Comparison of ENCODE assay signal across 16 mouse cellular contexts in genomic region chr1:94080718-94081117, GRCm38 (mm10). TPM values are rescaled to one million over a fixed set of nuclear protein-coding genes. Genes with fewer than 3 reads are reported as not detected.
A peak's percentile ranks its signal among the peaks of the same experiment; 100 is the strongest.
DNase-seq lines count a peak whose midpoint lies in the region; ATAC-seq and TF ChIP-seq lines count a peak whose summit lies in the region.
"Had no signal": no experiment of that assay in that cellular context is flagged by ENCODE, and none has a peak within 500 bp of the region (broad histone marks: within the 10 kb centered on the region; RNA-seq: fewer than 3 reads in every experiment).

No protein-coding gene starts in this region.

- TF ChIP-seq CTCF in liver, postnatal 0 days (IDR thresholded peaks at IDR 0.05; ENCODE audit: low read depth), result no peak

- H3K4me3 ChIP-seq in forebrain, embryonic 10.5 days, result peak overlapping the region; percentile 12; the same call in 1 of the 2 replicates
- H3K4me3 ChIP-seq in forebrain, embryonic 14.5 days (ENCODE audit: low read depth, low read length), result no peak overlapping the region
- H3K4me3 ChIP-seq in liver, embryonic 11.5 days (ENCODE audit: low read depth, low read length), result no peak overlapping the region
- no peak overlapping the region for H3K4me3 ChIP-seq in liver, postnatal 0 days (ENCODE audit: low read depth, low read length)
- no peak overlapping the region for H3K4me3 ChIP-seq in forebrain, embryonic 11.5 days (ENCODE audit: low read depth, low read length)
- H3K4me3 ChIP-seq in limb, embryonic 10.5 days, result 0 out of 2 replicates have a peak overlapping the region, but pooled peaks have one; percentile 3
- H3K4me3 ChIP-seq: gastrocnemius, adult 2 months; liver, embryonic 13.5 days; midbrain, embryonic 13.5 days had no signal

- H3K27ac ChIP-seq in forebrain, embryonic 10.5 days, result no peak overlapping the region
- no peak overlapping the region for H3K27ac ChIP-seq in forebrain, embryonic 14.5 days (ENCODE audit: low read depth, low read length)
- no peak overlapping the region for H3K27ac ChIP-seq in liver, embryonic 11.5 days (ENCODE audit: low read depth, low read length)
- no peak overlapping the region for H3K27ac ChIP-seq in liver, postnatal 0 days (ENCODE audit: low read depth)
- H3K27ac ChIP-seq in forebrain, embryonic 11.5 days (ENCODE audit: low read depth, low read length), result no peak overlapping the region
- H3K27ac ChIP-seq in limb, embryonic 10.5 days, result no peak overlapping the region
- H3K27ac ChIP-seq: gastrocnemius, adult 2 months; liver, embryonic 13.5 days; midbrain, embryonic 13.5 days had no signal

- H3K9ac ChIP-seq in forebrain, embryonic 14.5 days (ENCODE audit: low read length), result no peak overlapping the region
- H3K9ac ChIP-seq in liver, embryonic 11.5 days (ENCODE audit: low read depth, low read length), result no peak overlapping the region
- no peak overlapping the region for H3K9ac ChIP-seq in liver, postnatal 0 days (replicated peaks)
- no peak overlapping the region for H3K9ac ChIP-seq in forebrain, embryonic 11.5 days (ENCODE audit: low read length)
- H3K9ac ChIP-seq: liver, embryonic 13.5 days; midbrain, embryonic 13.5 days had no signal

- no peaks in the 10 kb centered on the region for H3K36me3 ChIP-seq in forebrain, embryonic 10.5 days (replicated peaks)
- H3K36me3 ChIP-seq in forebrain, embryonic 14.5 days (ENCODE audit: control insufficient read depth, insufficient read depth, low read length), result no peaks in the 10 kb centered on the region
- H3K36me3 ChIP-seq in liver, embryonic 11.5 days (ENCODE audit: control insufficient read depth, insufficient read depth, low read length), result no peaks in the 10 kb centered on the region
- no peaks in the 10 kb centered on the region for H3K36me3 ChIP-seq in liver, postnatal 0 days (replicated peaks; ENCODE audit: insufficient read depth, low read length)
- no peaks in the 10 kb centered on the region for H3K36me3 ChIP-seq in forebrain, embryonic 11.5 days (ENCODE audit: control insufficient read depth, insufficient read depth, low read length)
- no peaks in the 10 kb centered on the region for H3K36me3 ChIP-seq in limb, embryonic 10.5 days
- H3K36me3 ChIP-seq: liver, embryonic 13.5 days; midbrain, embryonic 13.5 days had no signal

- no peak for DNase-seq in forebrain, embryonic 10.5 days (ENCODE audit: extremely low spot score, low spot score)
- no peak for DNase-seq in forebrain, embryonic 14.5 days (ENCODE audit: low spot score)
- DNase-seq in liver, embryonic 11.5 days (ENCODE audit: low spot score), result no peak
- DNase-seq in liver, postnatal 0 days, result no peak
- DNase-seq in forebrain, embryonic 11.5 days (ENCODE audit: low spot score), result no peak
- DNase-seq in limb, embryonic 10.5 days (ENCODE audit: low spot score), result no peak
- no peak for DNase-seq in urinary bladder, adult 2 months (ENCODE audit: low spot score)
- DNase-seq in adrenal gland, adult 18-20 months (ENCODE audit: low spot score in 2 of 2), result no peak
- DNase-seq: adrenal gland, adult 2 months; gastrocnemius, adult 2 months; liver, embryonic 13.5 days; spleen, adult 18-20 months; thymus, postnatal 25 days had no signal

- ATAC-seq in forebrain, embryonic 14.5 days, result no peak
- no peak for ATAC-seq in liver, embryonic 11.5 days (replicated peaks; ENCODE audit: low FRiP score)
- ATAC-seq in liver, postnatal 0 days, result no peak
- ATAC-seq in forebrain, embryonic 11.5 days (replicated peaks; ENCODE audit: low FRiP score), result no peak
- ATAC-seq: midbrain, embryonic 13.5 days had no signal

- no peaks in the 10 kb centered on the region for H3K9me3 ChIP-seq in forebrain, embryonic 10.5 days
- H3K9me3 ChIP-seq in forebrain, embryonic 14.5 days (replicated peaks; ENCODE audit: control insufficient read depth, low read length), result no peaks in the 10 kb centered on the region
- no peaks in the 10 kb centered on the region for H3K9me3 ChIP-seq in liver, embryonic 11.5 days (ENCODE audit: control insufficient read depth, low read length)
- no peaks in the 10 kb centered on the region for H3K9me3 ChIP-seq in liver, postnatal 0 days (ENCODE audit: low read length)
- no peaks in the 10 kb centered on the region for H3K9me3 ChIP-seq in forebrain, embryonic 11.5 days (ENCODE audit: control insufficient read depth, low read length)
- no peaks in the 10 kb centered on the region for H3K9me3 ChIP-seq in limb, embryonic 10.5 days (replicated peaks)
- H3K9me3 ChIP-seq: liver, embryonic 13.5 days; midbrain, embryonic 13.5 days had no signal

- peaks cover 15% of the 10 kb centered on the region for H3K27me3 ChIP-seq in forebrain, embryonic 10.5 days (ENCODE audit: poor library complexity, severe bottlenecking)
- no peaks in the 10 kb centered on the region for H3K27me3 ChIP-seq in forebrain, embryonic 14.5 days (replicated peaks; ENCODE audit: control insufficient read depth, insufficient read depth, low read length)
- H3K27me3 ChIP-seq in liver, embryonic 11.5 days (replicated peaks; ENCODE audit: control insufficient read depth, insufficient read depth, low read length), result peaks cover 9% of the 10 kb centered on the region
- H3K27me3 ChIP-seq in liver, postnatal 0 days (ENCODE audit: insufficient read depth, low read length), result no peaks in the 10 kb centered on the region
- H3K27me3 ChIP-seq in forebrain, embryonic 11.5 days (ENCODE audit: control insufficient read depth, insufficient read depth, low read length), result no peaks in the 10 kb centered on the region; the same call in 1 of the 2 replicates
- H3K27me3 ChIP-seq in limb, embryonic 10.5 days (ENCODE audit: low read depth, poor library complexity, severe bottlenecking), result peaks cover 18% of the 10 kb centered on the region; the same call in 1 of the 2 replicates
- H3K27me3 ChIP-seq: liver, embryonic 13.5 days; midbrain, embryonic 13.5 days had no signal

- H3K4me2 ChIP-seq in forebrain, embryonic 14.5 days (ENCODE audit: low read length), result no peak overlapping the region
- H3K4me2 ChIP-seq in liver, embryonic 11.5 days, result peak overlapping the region; percentile 35; the same call in 1 of the 2 replicates
- H3K4me2 ChIP-seq in liver, postnatal 0 days (ENCODE audit: low read depth, low read length), result no peak overlapping the region
- H3K4me2 ChIP-seq in forebrain, embryonic 11.5 days (ENCODE audit: low read depth, low read length, severe bottlenecking), result peak overlapping the region; percentile 3; the same call in 1 of the 2 replicates
- H3K4me2 ChIP-seq: liver, embryonic 13.5 days had no signal

- no peaks in the 10 kb centered on the region for H3K4me1 ChIP-seq in forebrain, embryonic 10.5 days
- no peaks in the 10 kb centered on the region for H3K4me1 ChIP-seq in forebrain, embryonic 14.5 days (ENCODE audit: control insufficient read depth, insufficient read depth, low read length)
- H3K4me1 ChIP-seq in liver, embryonic 11.5 days (replicated peaks; ENCODE audit: control insufficient read depth, insufficient read depth, low read length), result no peaks in the 10 kb centered on the region
- H3K4me1 ChIP-seq in liver, postnatal 0 days (ENCODE audit: insufficient read depth), result no peaks in the 10 kb centered on the region
- H3K4me1 ChIP-seq in forebrain, embryonic 11.5 days (replicated peaks; ENCODE audit: control insufficient read depth, insufficient read depth, low read length), result no peaks in the 10 kb centered on the region
- H3K4me1 ChIP-seq in limb, embryonic 10.5 days, result peaks cover 5% of the 10 kb centered on the region; the same call in 1 of the 2 replicates
- H3K4me1 ChIP-seq: liver, embryonic 13.5 days; midbrain, embryonic 13.5 days had no signal

- WGBS in forebrain, embryonic 10.5 days, result 54% methylated on average over 15 of the region's 15 CpGs
- 60% methylated on average over 15 of the region's 15 CpGs for WGBS in forebrain, embryonic 14.5 days
- WGBS in liver, embryonic 11.5 days, result 35% methylated on average over 15 of the region's 15 CpGs
- WGBS in liver, postnatal 0 days (ENCODE audit: insufficient replicate concordance), result 49% methylated on average over 15 of the region's 15 CpGs
- WGBS in forebrain, embryonic 11.5 days, result 51% methylated on average over 15 of the region's 15 CpGs
- WGBS in limb, embryonic 10.5 days, result 57% methylated on average over 15 of the region's 15 CpGs

- TF ChIP-seq EP300 in liver, postnatal 0 days (IDR thresholded peaks at IDR 0.05; ENCODE audit: low read depth), result no peak

RNA-seq across cellular contexts. Expression of gene Pdcd1, which starts 28.4 kb away (rescaled TPM):
- 0.11 TPM in 1 of 2 replicates, not detected in the other for polyA plus RNA-seq in forebrain, embryonic 10.5 days (2016; fragmentation: Nextera tagmentation; extraction: Ambion mirVana)
- not detected in 2 replicates for polyA plus RNA-seq in forebrain, embryonic 14.5 days (2014; fragmentation: Nextera tagmentation; extraction: Ambion mirVana)
- polyA plus RNA-seq in liver, embryonic 11.5 days (2014; fragmentation: Nextera tagmentation; extraction: Ambion mirVana), result not detected in 2 replicates
- polyA plus RNA-seq in liver, postnatal 0 days (2015; fragmentation: Nextera tagmentation; extraction: Ambion mirVana), result 0.15 TPM in 2 replicates
- not detected in 2 replicates for polyA plus RNA-seq in forebrain, embryonic 11.5 days (2014; fragmentation: Nextera tagmentation; extraction: Ambion mirVana)
- polyA plus RNA-seq in limb, embryonic 10.5 days (2016; fragmentation: Nextera tagmentation; extraction: Ambion mirVana), result not detected in 2 replicates
- 0.07 and 0.12 TPM in 2 replicates for polyA plus RNA-seq in urinary bladder, adult 2 months (2012; rRNA removed)
- total RNA-seq in adrenal gland, adult 18-20 months (2021), result under 1 TPM in 1 of 2 experiments, not detected in 1; 0.26 TPM
- total RNA-seq: gastrocnemius, adult 2 months; layer of hippocampus, postnatal 14 days had no signal
- polyA plus RNA-seq: embryonic facial prominence, embryonic 11.5 days; liver, embryonic 13.5 days; midbrain, embryonic 13.5 days had no signal

Comparison
In these comparisons a context has a peak if more than half of its experiments do, and no peak if none do; other contexts are left out.
1. H3K4me3 ChIP-seq: peak in forebrain, embryonic 10.5 days (single experiment) and limb, embryonic 10.5 days (single experiment); none in forebrain, embryonic 14.5 days (single experiment), liver, embryonic 11.5 days (single experiment), liver, postnatal 0 days (single experiment) and forebrain, embryonic 11.5 days (single experiment).
2. H3K4me2 ChIP-seq: peak in liver, embryonic 11.5 days (single experiment) and forebrain, embryonic 11.5 days (single experiment); none in forebrain, embryonic 14.5 days (single experiment) and liver, postnatal 0 days (single experiment).